Mouse (Mus musculus) heart, embryonic 14.5 days (tissue): ENCODE data around the gene Olfr1049. TPM values are rescaled to one million over a fixed set of nuclear protein-coding genes. Genes with fewer than 3 reads are reported as not detected.
"Not testable (repeated sequence)": the region's sequence is repeated elsewhere in the genome, so short reads cannot be mapped to it uniquely, and the experiment has no call there.

Experiments used
- ATAC-seq: fragments of 200-750 bp; cut with Nextera tagmentation; 2 replicates; pipeline ENCODE4 v1.8.0; 2017; ENCODE audit warnings: low read depth, moderate TSS enrichment; ENCODE audit not compliant: insufficient number of reproducible peaks, insufficient read depth, low FRiP score
- H3K27ac ChIP-seq, 2 experiments: fragments of 200-500 bp in 1 of 2; fragments of 300-500 bp in 1 of 2; sonication (generic) in 1 of 2; replicated peaks in 1 of 2; 2 replicates each; pipeline ENCODE4 v1.5.1; 2012 to 2014; ENCODE audit warnings: low read depth in 2 of 2, low read length in 2 of 2, control low read depth in 1 of 2, mild to moderate bottlenecking in 1 of 2, mixed read lengths in 1 of 2; ENCODE audit not compliant: control insufficient read depth in 1 of 2, insufficient read depth in 1 of 2
- H3K27me3 ChIP-seq: fragments of 300-500 bp; sonication (generic); 2 replicates; pipeline ENCODE4 v1.6.1; 2014; ENCODE audit warnings: mild to moderate bottlenecking, low read length, control low read depth; ENCODE audit not compliant: control insufficient read depth, insufficient read depth
- H3K36me3 ChIP-seq: fragments of 300-500 bp; sonication (generic); 2 replicates; pipeline ENCODE4 v1.6.1; 2014; ENCODE audit warnings: mild to moderate bottlenecking, control low read depth, low read length, mixed read lengths; ENCODE audit not compliant: control insufficient read depth, insufficient read depth
- H3K4me1 ChIP-seq, 2 experiments: fragments of 200-500 bp in 1 of 2; fragments of 300-500 bp in 1 of 2; sonication (generic) in 1 of 2; 2 replicates each; pipeline ENCODE4 v1.6.1; 2012 to 2014; ENCODE audit warnings: low read length in 2 of 2, control low read depth in 1 of 2, mixed read lengths in 1 of 2; ENCODE audit not compliant: control insufficient read depth in 2 of 2, insufficient read depth in 2 of 2
- H3K4me2 ChIP-seq: fragments of 300-500 bp; sonication (generic); 2 replicates; pipeline ENCODE4 v1.6.1; 2014; ENCODE audit warnings: mild to moderate bottlenecking, low read length
- H3K4me3 ChIP-seq, 2 experiments: fragments of 200-500 bp in 1 of 2; fragments of 300-500 bp in 1 of 2; sonication (generic) in 1 of 2; 2 replicates each; pipeline ENCODE4 v1.5.1; 2012 to 2014; ENCODE audit warnings: low read length in 2 of 2, mild to moderate bottlenecking in 2 of 2, control low read depth in 1 of 2, low read depth in 1 of 2, moderate library complexity in 1 of 2; ENCODE audit not compliant: control insufficient read depth in 1 of 2, insufficient read depth in 1 of 2
- H3K9ac ChIP-seq: fragments of 300-500 bp; sonication (generic); 2 replicates; pipeline ENCODE4 v1.6.1; 2014; ENCODE audit warnings: mild to moderate bottlenecking, low read length
- H3K9me3 ChIP-seq: fragments of 300-500 bp; sonication (generic); 2 replicates; pipeline ENCODE4 v1.6.1; 2016; ENCODE audit warnings: low read length, control low read depth; ENCODE audit not compliant: control insufficient read depth
- WGBS: fragments of 180-500 bp; shearing (Covaris S2); extraction: QIAGEN DNeasy Blood & Tissue Kit; methylation state at CpG from one replicate; pipeline ENCODE4 v1.1.7; 2014; 5-methylcytosine and 5-hydroxymethylcytosine counted together
- polyA plus RNA-seq: library from polyadenylated mRNA; unstranded; fragments of >200 nt; fragmentation: Nextera tagmentation; extraction: Ambion mirVana; gene quantifications from 2 replicates; pipeline ENCODE4 v1.2.1, GENCODE M21; 2014

Gene Olfr1049
- not detected in 2 replicates for polyA plus RNA-seq

- not testable (repeated sequence) for H3K27me3 ChIP-seq, H3K36me3 ChIP-seq
Measured at GRCm38 (mm10) chr2:86258228-86258627, at the start of gene Olfr1049. Gene Olfr1049, minus strand, starts transcription at chr2:86258328.

GRCm38 (mm10) chr2:86292155-86292554 lies 34.0 kb upstream of the Olfr1049 start, which contains the start of gene Olfr1052:
Gene Olfr1052, plus strand, starts transcription at chr2:86292455.
- Histone ChIP-seq H3K36me3 (no peaks in the 10 kb centered on the region), H3K4me1 (no peaks in the 10 kb centered on the region), H3K9me3 (no peaks in the 10 kb centered on the region), H3K4me3 (no peak within 1 kb of the TSS), H3K9ac (no peak within 1 kb of the TSS), H3K4me2 (no peak within 1 kb of the TSS), H3K27me3 (no peaks in the 10 kb centered on the region), H3K27ac (no peak within 1 kb of the TSS)
- ATAC-seq = no peak

More at GRCm38 (mm10) chr2:86258228-86258627, at the start of gene Olfr1049:
- H3K4me1 ChIP-seq, H3K4me3 ChIP-seq, H3K9me3 ChIP-seq, H3K9ac ChIP-seq, H3K4me2 ChIP-seq, H3K27ac ChIP-seq, ATAC-seq: not testable (repeated sequence)

GRCm38 (mm10) chr2:86278988-86279387 lies 20.9 kb upstream of the Olfr1049 start, which contains the start of gene Olfr1051:
Gene Olfr1051, minus strand, starts transcription at chr2:86279088.
- not testable (repeated sequence) for H3K4me3 ChIP-seq, H3K9ac ChIP-seq, H3K27ac ChIP-seq, H3K4me1 ChIP-seq, ATAC-seq, H3K4me2 ChIP-seq, H3K36me3 ChIP-seq, H3K27me3 ChIP-seq, H3K9me3 ChIP-seq

- no peaks in the 10 kb centered on the region for H3K4me1 ChIP-seq
- ATAC-seq = no peak
- no peak within 1 kb of the TSS for H3K4me3 ChIP-seq
- no peaks in the 10 kb centered on the region for H3K9me3 ChIP-seq
- H3K27me3 ChIP-seq = no peaks in the 10 kb centered on the region
- H3K4me2 ChIP-seq = no peak within 1 kb of the TSS
- H3K9ac ChIP-seq = no peak within 1 kb of the TSS
- H3K36me3 ChIP-seq = no peaks in the 10 kb centered on the region
- no peak within 1 kb of the TSS for H3K27ac ChIP-seq
Measured at GRCm38 (mm10) chr2:86240189-86240588, 17.9 kb downstream of the Olfr1049 start, which contains the start of gene Olfr1048. Gene Olfr1048, minus strand, starts transcription at chr2:86240289.

GRCm38 (mm10) chr2:86231301-86231700 lies 26.8 kb downstream of the Olfr1049 start, which contains the start of gene Olfr1047:
Gene Olfr1047, minus strand, starts transcription at chr2:86231401.
- no peak within 1 kb of the TSS for H3K4me3 ChIP-seq
- no peaks in the 10 kb centered on the region for H3K9me3 ChIP-seq
- no peak within 1 kb of the TSS for H3K4me2 ChIP-seq
- no peaks in the 10 kb centered on the region for H3K4me1 ChIP-seq
- H3K27me3 ChIP-seq = no peaks in the 10 kb centered on the region
- no peaks in the 10 kb centered on the region for H3K36me3 ChIP-seq
- WGBS = 88% methylated on average over 1 of the region's 1 CpGs
- H3K9ac ChIP-seq = no peak within 1 kb of the TSS
- no peak within 1 kb of the TSS for H3K27ac ChIP-seq
- no peak for ATAC-seq

GRCm38 (mm10) chr2:86219214-86219613 lies 38.9 kb downstream of the Olfr1049 start, which contains the start of gene Olfr1046:
Gene Olfr1046, minus strand, starts transcription at chr2:86219314.
- no peaks in the 10 kb centered on the region for H3K27me3 ChIP-seq
- no peak within 1 kb of the TSS for H3K4me2 ChIP-seq
- no peaks in the 10 kb centered on the region for H3K4me1 ChIP-seq
- no peaks in the 10 kb centered on the region for H3K36me3 ChIP-seq
- H3K9ac ChIP-seq = no peak within 1 kb of the TSS
- 69% methylated on average over 2 of the region's 2 CpGs for WGBS
- H3K9me3 ChIP-seq = no peaks in the 10 kb centered on the region
- no peak for ATAC-seq
- H3K4me3 ChIP-seq = no peak within 1 kb of the TSS
- H3K27ac ChIP-seq = no peak within 1 kb of the TSS

Other genes with a start within 250 kb of the Olfr1049 start
- 2.7 and 3.9 TPM in 2 replicates for gene Olfr1033, start 237.7 kb downstream of the Olfr1049 start, polyA plus RNA-seq
- 0.08 and 0.12 TPM in 2 replicates for gene Olfr1034, start 212.5 kb downstream of the Olfr1049 start, polyA plus RNA-seq
- not detected in 2 replicates for gene Olfr1036, start 184.3 kb downstream of the Olfr1049 start, polyA plus RNA-seq
- gene Olfr1037, start 170.9 kb downstream of the Olfr1049 start, polyA plus RNA-seq = not detected in 2 replicates
- not detected in 2 replicates for gene Olfr1039, start 122.4 kb downstream of the Olfr1049 start, polyA plus RNA-seq
- not detected in 2 replicates for gene Olfr1040, start 111.6 kb downstream of the Olfr1049 start, polyA plus RNA-seq
- not detected in 2 replicates for gene Olfr1042, start 96.5 kb downstream of the Olfr1049 start, polyA plus RNA-seq
- gene Olfr1043, start 90.8 kb downstream of the Olfr1049 start, polyA plus RNA-seq = not detected in 2 replicates
- gene Olfr1044, start 80.5 kb downstream of the Olfr1049 start, polyA plus RNA-seq = not detected in 2 replicates
- gene Olfr52, start 72.6 kb downstream of the Olfr1049 start, polyA plus RNA-seq = not detected in 2 replicates
- gene Olfr1045, start 55.3 kb downstream of the Olfr1049 start, polyA plus RNA-seq = not detected in 2 replicates
- not detected in 2 replicates for gene Olfr1046, start 39.0 kb downstream of the Olfr1049 start, polyA plus RNA-seq
- not detected in 2 replicates for gene Olfr1047, start 26.9 kb downstream of the Olfr1049 start, polyA plus RNA-seq
- gene Olfr1048, start 18.0 kb downstream of the Olfr1049 start, polyA plus RNA-seq = not detected in 2 replicates
- not detected in 2 replicates for gene Olfr1051, start 20.8 kb upstream of the Olfr1049 start, polyA plus RNA-seq
- gene Olfr1052, start 34.1 kb upstream of the Olfr1049 start, polyA plus RNA-seq = not detected in 2 replicates
- gene Olfr1053, start 57.0 kb upstream of the Olfr1049 start, polyA plus RNA-seq = not detected in 2 replicates
- not detected in 2 replicates for gene Olfr1054, start 77.1 kb upstream of the Olfr1049 start, polyA plus RNA-seq
- gene Olfr1055, start 92.0 kb upstream of the Olfr1049 start, polyA plus RNA-seq = not detected in 2 replicates
- gene Olfr1056, start 104.1 kb upstream of the Olfr1049 start, polyA plus RNA-seq = not detected in 2 replicates
- not detected in 2 replicates for gene Olfr1057, start 120.1 kb upstream of the Olfr1049 start, polyA plus RNA-seq
- not detected in 2 replicates for gene Olfr1058, start 130.2 kb upstream of the Olfr1049 start, polyA plus RNA-seq
- gene Olfr1061, start 155.7 kb upstream of the Olfr1049 start, polyA plus RNA-seq = not detected in 2 replicates
- not detected in 2 replicates for gene Olfr1062, start 168.4 kb upstream of the Olfr1049 start, polyA plus RNA-seq
- gene Olfr1065, start 192.3 kb upstream of the Olfr1049 start, polyA plus RNA-seq = not detected in 2 replicates
- gene Olfr1066, start 197.9 kb upstream of the Olfr1049 start, polyA plus RNA-seq = not detected in 2 replicates
- not detected in 2 replicates for gene Olfr228, start 229.1 kb upstream of the Olfr1049 start, polyA plus RNA-seq